Mouse (Mus musculus) CH12F3 (cell line): ENCODE data around the gene Nrxn1.

Source experiments
- in situ Hi-C: fragments of 300-500 bp; cut with MboI; formaldehyde crosslinking; loops from 2 replicates; pipeline ENCODE4 v1.14.3; 2020; ENCODE audit warnings: low sequenced_read_pairs

Nrxn1 gene

DNA sequence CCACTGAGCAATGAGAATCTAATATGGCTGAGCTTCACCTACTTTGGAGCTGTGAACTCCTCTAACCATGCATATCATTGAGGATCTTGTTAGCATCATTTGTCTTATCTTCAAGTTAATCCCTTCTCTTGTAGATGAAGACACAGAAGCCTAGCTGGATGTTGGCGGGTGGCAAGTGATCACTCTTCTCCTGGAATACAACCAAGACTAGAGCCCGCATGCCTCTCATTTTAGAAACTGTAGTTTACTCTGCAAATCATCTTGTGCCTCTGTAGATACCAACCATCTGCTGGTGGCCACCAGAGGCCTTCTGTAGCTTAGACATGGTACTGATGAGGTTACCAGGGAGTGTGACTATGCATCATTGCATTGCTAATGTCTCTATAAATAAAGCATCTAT lies 280.4 kb downstream of the Nrxn1 start:
- in situ Hi-C loops: no loop called here

DNA sequence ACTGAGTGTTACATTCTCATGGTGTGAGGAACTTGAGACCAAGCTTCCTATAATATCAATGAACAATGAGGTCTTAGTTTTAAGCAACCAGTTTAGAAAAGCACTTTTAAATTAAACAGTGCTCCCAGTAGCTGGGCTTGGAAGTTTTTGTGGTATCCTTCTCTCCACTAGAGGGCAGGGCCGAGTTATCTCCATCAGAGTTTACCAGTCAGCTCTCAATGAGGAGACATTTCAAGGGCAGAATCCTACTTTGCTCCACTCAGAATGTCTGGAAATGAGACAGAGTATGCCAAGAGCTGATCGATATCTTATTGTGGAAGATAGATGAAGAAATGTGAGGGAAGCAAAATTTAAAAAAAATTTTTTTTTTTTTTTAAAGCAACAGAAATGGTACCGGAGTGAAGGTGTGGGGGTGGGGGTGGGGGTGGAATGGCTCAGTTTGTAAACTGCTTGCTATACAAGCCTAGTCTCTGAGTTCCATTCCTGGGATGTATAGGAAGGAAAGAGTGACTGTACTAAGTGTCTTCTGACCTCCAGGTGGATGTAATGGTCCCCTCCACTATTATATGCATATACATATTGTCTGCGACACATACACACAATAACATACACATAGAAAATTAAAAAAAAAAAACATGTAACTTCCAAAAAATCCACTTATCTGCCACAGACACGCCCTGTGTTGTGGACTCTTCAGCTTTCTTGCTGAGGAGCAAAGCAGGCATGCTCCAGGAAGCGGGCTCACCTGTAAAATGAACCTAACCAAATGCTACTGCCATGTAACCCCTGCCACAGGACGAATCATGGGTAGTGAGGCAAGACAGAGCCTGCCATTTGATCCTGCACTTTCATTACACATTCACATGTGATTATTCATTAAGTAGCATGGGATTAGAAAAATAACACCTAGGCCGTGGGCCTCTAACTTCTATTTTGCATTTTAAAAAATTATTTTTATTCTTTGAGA lies 283.4 kb downstream of the Nrxn1 start:
- in situ Hi-C loops: no loop called here

DNA sequence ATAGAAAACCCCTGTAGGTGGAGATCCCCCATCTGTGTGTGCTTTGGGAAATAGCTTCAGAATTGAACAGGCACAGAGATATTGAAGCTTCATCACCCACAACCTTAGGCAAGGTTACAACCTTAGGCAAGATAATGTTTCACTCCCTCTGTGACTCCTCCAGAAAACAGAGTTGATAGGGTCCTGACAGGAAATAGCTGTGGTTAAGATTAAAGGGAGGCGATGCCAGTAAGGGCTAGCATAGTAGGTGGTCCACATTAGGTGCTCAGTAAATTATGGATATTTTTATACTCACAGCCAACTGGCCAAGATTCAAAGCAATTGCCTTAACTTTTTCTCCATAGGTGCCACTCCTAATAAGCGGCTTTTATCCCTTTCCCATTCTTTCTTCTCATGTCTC lies 284.6 kb downstream of the Nrxn1 start:
- in situ Hi-C loops: no loop called here

DNA sequence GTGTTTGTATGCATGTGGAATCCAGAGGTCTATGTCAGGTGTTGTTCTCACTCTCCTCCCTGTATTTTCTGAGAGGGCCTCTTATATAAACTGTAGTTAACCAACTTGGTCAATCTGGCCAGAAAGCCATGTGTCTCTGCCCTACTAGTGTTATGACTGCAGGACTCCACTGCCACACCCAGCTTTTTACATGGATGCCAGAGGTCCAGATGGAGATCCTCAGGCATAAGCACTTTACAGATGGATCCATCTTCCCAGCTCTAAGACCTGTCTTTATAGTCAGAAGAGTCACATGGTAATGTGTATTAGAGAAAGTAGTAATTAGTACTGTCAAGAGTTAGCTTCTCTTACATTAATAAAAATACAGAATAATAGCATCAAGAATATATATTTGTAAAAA lies 285.7 kb downstream of the Nrxn1 start:
- in situ Hi-C loops: no loop called here

DNA sequence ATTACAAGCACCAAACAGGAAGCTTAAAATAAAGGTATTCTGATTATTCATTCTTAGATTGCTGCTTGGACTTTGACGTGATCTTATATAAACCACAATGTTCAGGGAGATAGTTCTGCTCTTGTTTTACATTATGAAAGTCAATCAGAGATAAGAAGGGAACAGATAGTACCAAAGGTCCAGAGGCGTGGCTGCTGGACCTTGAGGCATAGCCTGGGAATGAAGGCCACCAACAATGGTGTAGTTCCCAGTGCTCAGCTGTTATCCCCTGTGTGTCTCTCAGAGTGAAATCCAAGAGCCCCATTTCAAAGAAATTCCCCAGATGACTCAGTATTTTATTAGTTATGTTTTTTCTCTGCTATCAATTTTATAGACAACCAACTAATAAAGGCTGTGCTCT lies 294.2 kb downstream of the Nrxn1 start:
- in situ Hi-C loops: no loop called here

DNA sequence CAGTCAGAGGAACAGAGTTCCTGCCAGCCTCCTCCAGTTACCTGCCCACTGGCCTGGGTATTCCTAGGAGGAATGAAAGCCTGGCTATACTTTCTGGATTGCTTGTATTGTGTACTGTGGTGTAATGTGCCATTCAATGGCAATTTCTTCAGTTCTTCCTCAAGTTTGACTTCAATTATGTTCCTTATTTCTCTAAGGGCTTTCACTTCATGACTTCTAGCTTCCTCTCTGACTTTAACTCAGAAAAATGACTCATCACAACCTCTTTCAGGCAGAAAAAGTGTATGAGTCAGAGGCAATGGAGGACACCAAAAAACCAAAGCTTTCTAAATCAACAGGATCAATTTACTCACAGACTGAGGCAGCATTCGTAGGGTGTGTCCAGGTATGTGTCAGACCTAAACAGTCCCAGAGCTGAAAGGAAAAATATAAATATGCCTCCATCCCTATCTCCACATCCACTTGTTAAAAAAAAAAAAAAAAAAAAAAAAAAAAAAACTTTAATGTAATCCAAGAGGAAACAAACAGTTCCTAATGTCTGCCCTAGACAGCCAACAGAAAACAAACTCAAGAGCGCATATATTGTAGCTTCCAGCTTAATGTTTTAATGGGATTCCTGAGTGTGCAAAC lies 295.1 kb downstream of the Nrxn1 start:
- in situ Hi-C loops: no loop called here

DNA sequence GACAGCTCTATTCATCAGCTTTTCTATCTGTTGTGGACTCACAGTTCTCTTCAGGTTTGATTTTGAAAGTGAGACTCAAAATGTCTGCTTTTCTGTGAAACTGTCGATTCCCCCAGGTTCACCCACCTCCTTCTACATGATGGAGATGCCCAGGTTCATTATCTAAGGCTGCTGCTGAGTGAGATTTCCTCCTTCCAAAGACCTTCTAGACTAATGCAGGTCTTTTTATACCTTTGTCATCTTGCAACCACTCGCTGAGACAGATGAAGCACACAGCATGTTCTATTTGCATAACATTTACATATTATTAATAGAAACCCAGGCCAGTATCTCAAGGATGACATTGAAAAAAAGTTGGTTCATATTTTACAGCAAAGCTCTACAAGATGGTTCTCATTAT lies 295.9 kb downstream of the Nrxn1 start:
- in situ Hi-C loops: no loop called here

DNA sequence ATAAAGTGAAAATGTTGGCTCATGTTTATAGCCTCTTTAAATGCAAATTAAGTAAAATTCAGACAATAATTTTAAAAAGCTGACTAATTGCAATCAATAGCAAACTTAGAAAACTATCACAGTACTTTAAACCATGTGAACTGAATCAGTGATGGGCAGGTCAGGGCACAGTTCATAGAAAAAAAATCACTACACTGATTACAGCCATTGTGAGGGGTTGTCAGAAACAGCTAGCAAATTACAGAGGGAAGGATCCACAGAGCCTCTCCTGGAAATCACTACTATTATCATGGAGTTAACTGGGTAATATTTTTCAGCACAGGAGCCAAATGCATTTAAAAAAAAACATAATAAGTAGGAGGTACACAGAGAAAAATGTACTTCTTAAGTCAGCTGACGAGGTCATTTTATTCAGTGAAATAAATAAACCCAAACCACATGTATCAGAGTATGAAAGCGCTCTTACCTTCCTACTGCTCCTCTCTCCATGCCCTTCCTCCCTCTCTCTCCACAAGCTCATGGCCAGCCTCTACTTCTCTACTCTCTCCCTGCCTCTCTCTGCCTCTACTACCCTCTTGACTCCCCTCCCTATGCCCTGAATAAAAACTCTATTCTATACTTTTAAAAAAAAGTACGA lies 304.3 kb downstream of the Nrxn1 start:
- in situ Hi-C loops: no loop called here

DNA sequence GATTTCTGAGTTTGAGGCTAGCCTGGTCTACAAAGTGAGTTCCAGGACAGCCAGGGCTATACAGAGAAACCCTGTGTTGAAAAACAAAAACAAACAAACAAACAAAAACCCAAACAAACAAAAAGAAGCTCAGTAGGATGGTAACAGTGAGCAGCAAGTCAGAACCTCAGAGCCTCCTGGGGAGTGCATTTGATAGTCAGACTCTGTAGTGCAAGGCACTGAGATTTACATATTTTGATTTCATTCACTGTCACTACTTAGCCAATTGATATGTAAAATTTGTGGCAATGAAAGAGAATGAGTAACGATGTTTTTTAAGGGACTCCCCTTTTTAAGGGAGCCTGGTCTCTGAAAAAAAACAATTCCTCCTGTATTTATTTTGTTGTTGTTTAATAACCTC lies 304.8 kb downstream of the Nrxn1 start:
- in situ Hi-C loops: no loop called here

DNA sequence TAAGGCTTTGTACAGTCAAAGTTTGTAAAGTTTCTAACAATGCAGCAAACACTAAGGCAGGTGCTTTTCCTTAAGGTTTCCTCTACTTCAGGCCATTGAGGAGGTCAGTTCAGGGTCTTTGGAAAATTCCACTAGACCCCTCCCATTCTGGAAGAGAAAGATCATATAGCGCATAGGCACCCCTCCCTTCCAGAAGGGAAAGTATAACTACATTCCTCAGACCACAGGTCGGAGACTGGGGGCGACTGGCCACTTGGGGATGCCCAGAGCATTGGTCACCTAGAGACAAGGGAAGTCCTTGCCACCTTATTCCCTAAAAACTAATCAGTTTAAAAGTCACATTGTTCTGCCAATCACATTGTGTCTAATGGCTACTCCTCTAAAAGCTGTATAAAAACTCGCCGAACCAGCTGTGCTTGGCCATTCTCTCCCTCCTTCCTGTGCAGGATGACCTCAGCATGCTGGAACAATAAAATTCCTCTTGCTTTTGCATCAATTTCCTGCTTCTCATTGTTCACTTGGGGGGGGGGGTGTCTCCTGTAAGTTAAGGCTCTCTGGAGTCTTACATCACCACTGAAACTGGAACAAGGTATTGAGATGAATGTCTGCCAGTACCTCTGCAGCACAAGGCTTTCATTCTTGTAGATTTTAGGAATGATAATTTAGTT lies 305.6 kb downstream of the Nrxn1 start:
- in situ Hi-C loops: no loop called here

DNA sequence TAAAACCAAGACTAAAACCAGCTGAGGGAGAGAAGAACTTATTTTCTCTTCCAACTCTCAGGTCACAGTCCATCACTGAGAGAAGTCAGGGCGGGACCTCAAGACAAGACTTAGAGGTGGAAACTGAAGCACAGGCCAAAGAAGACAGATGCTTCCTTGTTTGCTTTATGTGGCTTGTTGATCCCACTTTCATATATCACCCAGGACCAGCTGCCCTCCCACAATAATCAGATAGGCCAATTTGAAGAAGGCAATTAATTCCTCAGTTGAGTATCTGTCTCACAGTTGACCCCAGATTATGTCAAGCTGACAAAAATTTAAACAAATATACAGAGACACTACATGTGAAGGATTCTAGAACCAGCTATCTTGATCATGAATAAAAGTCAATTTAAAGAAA lies 312.4 kb downstream of the Nrxn1 start:
- in situ Hi-C loops: no loop called here

DNA sequence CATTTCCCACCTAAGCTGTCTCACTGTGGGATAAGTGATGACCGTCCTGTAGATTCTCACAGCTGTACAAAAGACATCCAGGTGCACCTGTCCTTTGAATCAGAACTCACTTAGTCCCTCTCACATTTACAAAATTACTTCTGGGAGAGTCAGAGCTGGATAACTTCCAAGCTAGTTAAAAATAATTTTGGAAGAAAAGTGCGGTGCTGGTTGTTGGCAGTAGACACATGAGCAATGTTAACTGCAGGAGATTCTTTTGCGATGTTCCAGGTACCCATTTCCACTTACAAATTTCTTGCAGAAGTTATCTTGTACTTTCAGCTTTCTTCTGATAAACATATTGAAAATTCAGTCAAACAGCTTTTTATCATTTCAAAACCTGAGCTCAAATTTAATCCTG lies 317.5 kb downstream of the Nrxn1 start:
- in situ Hi-C loops: no loop called here

DNA sequence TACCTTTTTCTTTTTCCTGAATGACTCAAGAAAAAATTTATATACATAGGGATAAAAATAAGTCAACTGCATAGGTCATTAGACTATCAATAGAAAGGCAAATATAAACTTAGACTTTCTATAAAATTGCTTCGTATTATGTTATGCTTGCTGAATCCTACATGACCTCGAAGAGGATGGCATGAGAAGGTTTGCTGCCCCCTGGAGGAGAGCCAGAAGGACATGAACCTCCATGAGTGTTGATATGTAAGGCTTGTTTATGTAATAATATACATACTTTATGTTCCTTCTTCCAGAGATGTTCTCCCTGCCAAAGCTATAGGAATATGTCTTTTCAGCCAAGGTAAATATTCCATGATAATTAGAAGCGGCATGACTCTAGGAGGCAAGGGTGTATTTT lies 319.6 kb downstream of the Nrxn1 start:
- in situ Hi-C loops: no loop called here

DNA sequence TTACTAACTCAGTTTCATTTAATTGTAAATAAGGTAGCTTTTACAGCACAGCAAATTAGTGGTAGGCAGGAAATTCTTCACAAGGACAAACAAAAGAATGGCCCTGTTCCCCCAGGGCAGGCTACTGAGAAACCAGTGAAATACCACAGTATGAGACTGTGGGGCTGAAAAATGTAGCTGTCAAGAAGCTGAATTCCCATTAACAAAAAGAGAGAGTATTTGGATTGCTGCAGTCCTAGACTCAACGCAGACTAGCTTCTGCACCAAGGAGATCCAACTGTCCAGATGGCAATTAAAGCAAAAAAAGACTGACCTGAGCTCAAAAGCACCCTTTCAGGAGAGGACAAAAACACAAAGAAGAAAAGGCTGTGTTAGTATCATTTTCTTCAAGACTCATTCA lies 324.7 kb downstream of the Nrxn1 start:
- in situ Hi-C loops: no loop called here

DNA sequence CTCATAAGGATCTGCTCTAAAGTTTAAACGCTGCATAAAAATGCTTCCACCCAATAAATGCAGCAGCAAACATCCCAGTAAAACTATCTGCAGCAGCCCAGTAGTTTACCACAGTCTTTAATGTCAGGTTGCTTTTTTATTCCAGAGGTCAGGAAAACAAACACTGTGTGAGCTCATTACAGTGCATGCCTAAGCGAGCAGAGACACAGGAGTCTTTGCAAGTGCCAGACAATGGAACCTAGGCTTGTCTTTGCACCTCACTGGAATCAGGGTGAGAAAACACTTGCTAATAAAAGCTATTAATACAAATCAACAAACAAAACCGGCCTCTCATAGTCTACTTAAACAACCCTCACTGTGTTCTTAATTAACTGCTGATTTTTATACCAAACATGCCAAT lies 365.7 kb downstream of the Nrxn1 start:
- in situ Hi-C loops: no loop called here

DNA sequence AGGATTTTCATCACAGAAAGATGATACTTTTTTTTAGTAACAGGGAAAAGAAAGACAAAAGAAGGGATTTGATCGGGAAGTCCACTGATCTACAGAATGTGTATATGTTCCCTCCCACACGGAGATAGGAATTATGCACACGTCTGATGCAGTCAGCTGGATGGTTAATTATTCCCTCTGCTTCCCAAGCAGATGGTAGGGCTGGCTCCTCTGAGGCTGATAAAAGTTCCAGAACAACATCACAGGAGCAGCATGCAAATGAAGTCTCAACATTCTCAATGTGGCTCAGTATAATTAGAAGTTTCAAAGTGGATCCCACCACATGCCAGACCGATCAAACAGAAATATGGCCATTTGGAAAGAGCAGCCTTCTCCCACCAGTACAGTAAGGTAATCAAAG lies 388.1 kb downstream of the Nrxn1 start:
- in situ Hi-C loops: no loop called here

DNA sequence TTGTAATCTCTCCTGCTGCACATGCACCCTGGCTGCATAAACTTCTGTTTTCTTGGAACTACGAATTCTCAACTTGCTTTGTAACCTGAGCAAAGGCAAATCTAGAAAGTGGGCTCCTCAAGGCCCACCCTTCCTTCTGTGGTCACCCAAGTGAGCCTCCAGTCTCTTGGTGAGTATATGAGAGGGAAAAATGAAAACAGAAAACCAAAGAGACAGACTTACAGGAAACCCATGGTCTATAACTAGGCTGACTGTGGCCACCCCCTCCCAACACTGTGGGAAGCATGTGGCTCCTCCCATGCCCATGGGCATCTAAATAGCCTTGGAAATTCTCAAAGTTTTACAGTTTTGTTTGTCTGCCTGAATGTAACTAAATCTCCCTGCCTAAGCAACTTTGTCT lies 390.2 kb downstream of the Nrxn1 start:
- in situ Hi-C loops: no loop called here

DNA sequence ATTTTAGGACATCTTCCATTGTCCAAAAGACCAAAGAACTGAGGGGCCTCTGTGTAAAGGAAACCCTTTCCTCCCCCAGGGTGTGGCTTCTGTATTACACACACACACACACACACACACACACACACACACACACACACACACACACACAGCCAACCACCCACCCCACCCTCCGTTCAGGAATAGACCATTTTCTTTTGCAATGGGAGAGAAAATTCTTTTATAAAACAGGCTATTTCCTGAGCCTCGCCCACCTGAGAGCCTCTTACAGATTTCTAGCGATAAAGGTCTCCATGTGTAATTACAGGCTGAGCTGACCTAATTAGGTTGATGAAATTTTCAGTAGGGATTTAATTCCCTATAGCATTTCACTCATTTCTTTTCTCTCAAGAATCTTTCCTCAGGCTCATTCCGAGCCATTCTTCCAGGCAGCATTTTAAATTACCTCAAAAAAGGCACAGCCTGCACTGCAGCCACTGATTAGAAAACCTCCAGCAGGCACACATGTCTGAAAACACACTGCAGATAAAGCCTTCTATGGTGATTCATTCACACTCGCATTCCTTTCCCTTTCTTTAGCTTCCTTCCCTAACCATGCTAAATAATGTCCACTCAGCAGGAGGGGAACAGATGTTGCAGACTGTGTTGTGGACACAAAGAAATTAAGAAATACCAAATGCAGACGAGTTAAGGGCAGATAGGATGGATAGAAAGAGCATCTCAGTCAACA lies 396.6 kb downstream of the Nrxn1 start:
- in situ Hi-C loops: no loop called here

DNA sequence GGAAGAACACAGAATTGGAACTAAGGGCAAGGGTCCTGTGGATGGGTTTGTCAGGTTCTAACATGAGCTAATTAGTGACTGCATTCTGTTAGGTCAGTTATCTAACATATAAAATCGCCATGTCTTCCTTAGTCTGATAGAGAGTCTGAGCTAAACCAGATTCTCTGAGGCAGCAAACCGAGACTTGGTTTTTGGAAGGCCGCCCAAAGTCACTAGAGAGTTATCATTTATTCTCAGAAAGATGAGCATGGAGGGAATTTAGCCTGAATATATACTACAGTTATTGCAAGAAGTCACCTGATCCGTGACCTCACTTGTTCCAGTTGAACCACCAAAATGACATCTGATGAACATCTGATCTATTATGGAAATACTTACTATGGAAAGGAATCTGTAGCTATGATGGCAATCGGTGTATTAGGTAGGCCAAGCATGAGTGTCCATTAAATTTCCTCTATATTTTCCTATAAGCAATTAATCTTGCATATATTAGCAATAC lies 397.7 kb downstream of the Nrxn1 start:
- in situ Hi-C loops: no loop called here

DNA sequence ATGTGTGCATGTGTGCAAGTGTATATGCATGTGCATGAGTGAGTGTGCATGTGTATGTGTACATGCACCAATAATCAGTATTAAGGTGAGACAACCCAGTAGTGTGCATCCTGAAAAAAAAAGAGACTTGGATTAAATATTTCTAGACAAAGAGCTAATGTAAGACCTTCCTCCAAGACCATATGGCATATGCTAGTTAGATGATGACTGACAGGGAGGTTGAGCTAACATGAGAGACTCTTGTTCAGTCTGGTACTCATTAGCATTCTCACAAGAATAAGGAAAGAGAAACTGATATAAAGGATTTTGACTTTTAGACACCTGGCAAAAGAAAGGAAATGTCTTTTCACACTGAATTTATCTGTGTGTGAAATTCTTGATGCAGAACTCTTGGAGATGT lies 408.7 kb downstream of the Nrxn1 start:
- in situ Hi-C loops: no loop called here

DNA sequence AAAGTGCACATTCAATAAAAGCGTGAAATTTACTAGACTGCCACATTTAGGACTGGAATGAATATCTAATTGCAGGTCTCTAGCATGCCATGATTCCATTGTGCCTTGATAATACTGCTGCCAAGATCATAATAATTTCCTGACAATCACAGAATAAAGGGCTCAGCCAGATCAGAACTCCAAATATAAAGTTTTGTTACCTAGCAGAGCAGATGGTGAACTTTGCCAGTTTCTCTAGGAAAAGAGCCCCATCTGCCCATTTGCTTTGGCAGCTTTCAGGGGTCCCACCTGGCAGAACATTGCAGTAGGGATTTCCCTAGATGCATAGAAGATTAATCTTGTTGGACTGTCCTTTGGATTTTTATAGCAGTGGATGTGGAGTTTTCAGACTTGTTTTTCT lies 411.9 kb downstream of the Nrxn1 start:
- in situ Hi-C loops: no loop called here
